8 mouse cellular contexts compared by ENCODE assay signal in the genomic region with DNA sequence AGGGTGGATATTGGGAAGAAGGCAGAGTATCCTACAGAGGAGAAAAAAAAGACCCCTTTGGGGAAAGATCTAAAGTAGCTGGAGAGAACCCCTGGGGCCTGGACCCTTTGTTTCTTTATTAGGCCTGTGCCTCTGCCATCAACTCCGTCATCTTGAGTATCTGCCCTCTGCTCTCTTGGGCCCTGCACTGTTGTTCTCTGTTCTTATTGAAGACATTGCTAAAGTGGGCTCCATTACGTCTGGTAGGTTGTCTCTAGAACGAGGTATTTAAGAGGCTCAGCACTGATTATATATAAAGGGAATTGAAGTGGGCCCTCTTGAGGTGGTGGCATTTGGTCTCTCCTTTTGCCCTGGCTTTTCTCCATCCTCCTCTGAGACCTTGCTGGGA. TPM values are rescaled to one million over a fixed set of nuclear protein-coding genes. Genes with fewer than 3 reads are reported as not detected.
DNase-seq lines count a peak whose midpoint lies in the region; ATAC-seq and TF ChIP-seq lines count a peak whose summit lies in the region.

No protein-coding gene starts in this region.

- H3K4me2 ChIP-seq in forebrain, embryonic 15.5 days (replicated peaks), result peak overlapping the region; percentile 79
- peak overlapping the region; percentile 61 for H3K4me2 ChIP-seq in intestine, postnatal 0 days (replicated peaks; ENCODE audit: low read depth)
- H3K4me2 ChIP-seq in stomach, embryonic 16.5 days (ENCODE audit: low read depth, low read length), result peak overlapping the region; percentile 77

- no peak overlapping the region for H3K27ac ChIP-seq in bone marrow macrophage, adult 2 months (ENCODE audit: insufficient read depth, low read depth, low read length)
- H3K27ac ChIP-seq in forebrain, embryonic 15.5 days (replicated peaks), result peak overlapping the region; percentile 89
- H3K27ac ChIP-seq in intestine, postnatal 0 days (ENCODE audit: low read depth, low read length), result peak overlapping the region; percentile 80; the same call in 1 of the 2 replicates
- H3K27ac ChIP-seq in stomach, embryonic 16.5 days (ENCODE audit: low read length), result no peak overlapping the region

- H3K36me3 ChIP-seq in forebrain, embryonic 15.5 days, result peaks cover 12% of the 10 kb centered on the region; the same call in 1 of the 2 replicates
- peaks cover 14% of the 10 kb centered on the region for H3K36me3 ChIP-seq in intestine, postnatal 0 days (ENCODE audit: control insufficient read depth, insufficient read depth)
- H3K36me3 ChIP-seq in stomach, embryonic 16.5 days (ENCODE audit: control insufficient read depth, insufficient read depth, low read length), result no peaks in the 10 kb centered on the region

- peaks cover 8% of the 10 kb centered on the region for H3K4me1 ChIP-seq in bone marrow macrophage, adult 2 months (ENCODE audit: control insufficient read depth, insufficient read depth, low read length)
- peaks cover 17% of the 10 kb centered on the region for H3K4me1 ChIP-seq in forebrain, embryonic 15.5 days
- peaks cover 3% of the 10 kb centered on the region; the same call in 1 of the 2 replicates for H3K4me1 ChIP-seq in intestine, postnatal 0 days (replicated peaks; ENCODE audit: control insufficient read depth, insufficient read depth, low read length)
- H3K4me1 ChIP-seq in stomach, embryonic 16.5 days (ENCODE audit: control insufficient read depth, insufficient read depth, low read length), result peaks cover 12% of the 10 kb centered on the region

- peak; percentile 9 to 10 for DNase-seq in left cerebral cortex, postnatal 25 days (ENCODE audit: low spot score in 2 of 2)
- DNase-seq in left cerebral cortex, adult 8-10 months (ENCODE audit: low spot score in 2 of 2), result no peak
- DNase-seq in lung, postnatal 10 days, result peak; percentile 2
- no peak for DNase-seq in left cerebral cortex, adult 11 months (ENCODE audit: low spot score)

- H3K9ac ChIP-seq in forebrain, embryonic 15.5 days (replicated peaks), result peak overlapping the region; percentile 82
- peak overlapping the region; percentile 58 for H3K9ac ChIP-seq in intestine, postnatal 0 days (ENCODE audit: low read depth, low read length)
- H3K9ac ChIP-seq in stomach, embryonic 16.5 days (ENCODE audit: low read length), result peak overlapping the region; percentile 88

- intact Hi-C loops in left cerebral cortex, postnatal 25 days (cut with DNase I), result loop anchor here (5.0 to 10.0 kb wide), 2 partner anchors 71 to 113 kb away; no protein-coding TSS in a partner anchor

- peak overlapping the region; percentile 81 for H3K4me3 ChIP-seq in bone marrow macrophage, adult 2 months (ENCODE audit: insufficient read depth, low read length)
- H3K4me3 ChIP-seq in forebrain, embryonic 15.5 days, result peak overlapping the region; percentile 89
- peak overlapping the region; percentile 62 for H3K4me3 ChIP-seq in intestine, postnatal 0 days (ENCODE audit: low read depth, low read length)
- peak overlapping the region; percentile 77 for H3K4me3 ChIP-seq in stomach, embryonic 16.5 days (replicated peaks; ENCODE audit: low read length)

- peak; percentile 7; the same call in 1 of the 2 replicates for ATAC-seq in forebrain, embryonic 15.5 days (replicated peaks)
- no peak for ATAC-seq in intestine, postnatal 0 days
- no peak for ATAC-seq in stomach, embryonic 16.5 days (ENCODE audit: insufficient read depth, low FRiP score)

- no peaks in the 10 kb centered on the region for H3K9me3 ChIP-seq in forebrain, embryonic 15.5 days
- no peaks in the 10 kb centered on the region for H3K9me3 ChIP-seq in intestine, postnatal 0 days (ENCODE audit: control insufficient read depth)
- H3K9me3 ChIP-seq in stomach, embryonic 16.5 days (replicated peaks; ENCODE audit: control insufficient read depth, low read length), result no peaks in the 10 kb centered on the region

- TF ChIP-seq CTCF in bone marrow macrophage, adult 2 months (IDR thresholded peaks at IDR 0.05; ENCODE audit: low read depth, low read length), result no peak
- no peak for TF ChIP-seq CTCF in intestine, postnatal 0 days (IDR thresholded peaks at IDR 0.05; ENCODE audit: low read depth)

- whole genome bisulfite sequencing in forebrain, embryonic 15.5 days, result 0% methylated on average over 3 of the region's 3 CpGs
- WGBS in intestine, postnatal 0 days, result 4% methylated on average over 3 of the region's 3 CpGs
- 5% methylated on average over 3 of the region's 3 CpGs for WGBS in stomach, embryonic 16.5 days

- H3K27me3 ChIP-seq in forebrain, embryonic 15.5 days, result no peaks in the 10 kb centered on the region
- H3K27me3 ChIP-seq in intestine, postnatal 0 days (replicated peaks; ENCODE audit: control insufficient read depth, insufficient read depth, low read length), result no peaks in the 10 kb centered on the region
- no peaks in the 10 kb centered on the region for H3K27me3 ChIP-seq in stomach, embryonic 16.5 days (ENCODE audit: control insufficient read depth, insufficient read depth, low read length)

- no peak for TF ChIP-seq POLR2A in bone marrow macrophage, adult 2 months (IDR thresholded peaks at IDR 0.05; ENCODE audit: borderline replicate concordance, low read depth, low read length)

RNA-seq across cellular contexts. Expression of a gene that starts 0.6 kb away (rescaled TPM):
- 10 to 100 TPM; 78.2 to 95.2 TPM for total RNA-seq in left cerebral cortex, postnatal 25 days (2021)
- 10 to 100 TPM; 76.1 to 84.1 (median 81.7) TPM for total RNA-seq in left cerebral cortex, adult 8-10 months (2022)
- 48.2 and 53.6 TPM in 2 replicates for polyA plus RNA-seq in bone marrow macrophage, adult 2 months (2012; ENCODE audit: insufficient read depth, insufficient read length, missing spikeins)
- polyA plus RNA-seq in forebrain, embryonic 15.5 days (2015; fragmentation: Nextera tagmentation; extraction: Ambion mirVana), result 45.8 and 48.3 TPM in 2 replicates
- 19.0 and 22.8 TPM in 2 replicates for polyA plus RNA-seq in intestine, postnatal 0 days (2015; fragmentation: Nextera tagmentation; extraction: Ambion mirVana)
- polyA plus RNA-seq in stomach, embryonic 16.5 days (2015; fragmentation: Nextera tagmentation; extraction: Ambion mirVana), result 29.3 and 33.0 TPM in 2 replicates

RNA-seq across cellular contexts. Expression of a gene that starts 25.9 kb away (rescaled TPM):
- 10 to 100 TPM; 30.2 to 33.4 TPM for total RNA-seq in left cerebral cortex, postnatal 25 days (2021)
- total RNA-seq in left cerebral cortex, adult 8-10 months (2022), result 10 to 100 TPM; 26.0 to 31.5 (median 29.8) TPM
- polyA plus RNA-seq in bone marrow macrophage, adult 2 months (2012; ENCODE audit: insufficient read depth, insufficient read length, missing spikeins), result 15.7 and 16.6 TPM in 2 replicates
- polyA plus RNA-seq in forebrain, embryonic 15.5 days (2015; fragmentation: Nextera tagmentation; extraction: Ambion mirVana), result 104 and 106 TPM in 2 replicates
- polyA plus RNA-seq in intestine, postnatal 0 days (2015; fragmentation: Nextera tagmentation; extraction: Ambion mirVana), result 38.2 and 45.5 TPM in 2 replicates
- polyA plus RNA-seq in stomach, embryonic 16.5 days (2015; fragmentation: Nextera tagmentation; extraction: Ambion mirVana), result 76.8 and 79.1 TPM in 2 replicates

Comparison
In these comparisons a context has a peak if more than half of its experiments do, and no peak if none do; other contexts are left out.
1. DNase-seq: peak in left cerebral cortex, postnatal 25 days (2 of 2) and lung, postnatal 10 days (single experiment); none in left cerebral cortex, adult 8-10 months (0 of 2) and left cerebral cortex, adult 11 months (single experiment).
2. H3K27ac ChIP-seq: peak in forebrain, embryonic 15.5 days (single experiment) and intestine, postnatal 0 days (single experiment); none in bone marrow macrophage, adult 2 months (single experiment) and stomach, embryonic 16.5 days (single experiment).
3. Peak in every context shown above with its lines, with median percentiles within 50 percentile points of each other: H3K4me3 ChIP-seq, H3K4me2 ChIP-seq and H3K9ac ChIP-seq.